Mouse (Mus musculus): ENCODE data around the gene Pa2g4. TPM values are rescaled to one million over a fixed set of nuclear protein-coding genes. Genes with fewer than 3 reads are reported as not detected.
"Not testable (repeated sequence)": the region's sequence is repeated elsewhere in the genome, so short reads cannot be mapped to it uniquely, and the experiment has no call there.

Gene Pa2g4
- 10 to 100 TPM; 32.8 to 39.0 TPM for total RNA-seq (2021)
- long read RNA-seq, experiment 1, transcript Pa2g4-201 (12 exons, 2,432 nt) = major isoform, 23 of 26 reads
- long read RNA-seq, experiment 1, partial matches to known transcripts = 1 of 26 reads
- long read RNA-seq, experiment 1, other reads (novel, unspliced or antisense) = 2 of 26 reads
- long read RNA-seq, experiment 2, transcript Pa2g4-201 (12 exons, 2,432 nt) = major isoform, 26 of 30 reads
- long read RNA-seq, experiment 2, partial matches to known transcripts = 3 of 30 reads
- long read RNA-seq, experiment 2, other reads (novel, unspliced or antisense) = 1 of 30 reads

DNA sequence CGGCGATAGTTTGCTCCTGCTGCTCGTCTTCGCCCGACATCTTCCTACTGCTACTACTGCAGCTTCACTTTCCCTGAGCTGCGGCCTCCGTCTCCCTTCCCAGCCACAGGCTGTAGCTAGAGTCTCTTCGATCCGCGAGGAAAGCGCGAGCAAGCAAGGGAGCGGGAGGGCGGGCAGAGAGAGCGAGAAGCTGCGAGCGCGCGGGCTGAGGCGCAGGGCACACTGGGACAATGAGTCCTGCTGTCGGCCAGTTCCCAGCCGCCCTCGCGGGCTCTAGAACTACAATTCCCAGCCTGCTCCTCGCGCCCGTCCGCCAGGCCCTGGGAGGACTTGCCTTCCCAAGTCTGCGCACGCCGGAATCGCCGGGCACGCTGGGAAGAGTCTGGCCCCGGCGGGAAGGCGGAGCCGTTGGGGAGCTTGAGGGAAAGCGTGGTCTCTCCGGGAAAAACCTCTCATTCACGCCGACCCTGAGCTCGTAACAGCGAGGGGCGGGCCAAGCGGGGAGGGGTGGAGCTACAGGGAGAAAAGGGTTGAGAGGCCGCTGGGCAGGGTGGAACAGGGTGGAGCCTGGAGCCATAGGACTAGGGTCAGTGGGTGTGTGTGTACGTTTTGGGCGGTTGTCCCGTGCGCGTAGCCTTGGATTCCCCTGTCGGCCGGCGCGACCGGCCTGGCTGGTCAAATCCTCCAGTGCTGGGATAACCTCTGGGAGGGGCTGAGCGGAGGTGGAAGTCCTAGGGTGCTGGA, at the start of gene Pa2g4:
Gene Pa2g4 (minus strand): TSS at position 200 of the 744 bp plus-strand sequence.
- DNase-seq = peak; percentile 95 to 96
- intact Hi-C loops (cut with DNase I) = loop anchor here (5.0 kb wide), 1 partner anchor 46 kb away; no protein-coding TSS in a partner anchor

DNA sequence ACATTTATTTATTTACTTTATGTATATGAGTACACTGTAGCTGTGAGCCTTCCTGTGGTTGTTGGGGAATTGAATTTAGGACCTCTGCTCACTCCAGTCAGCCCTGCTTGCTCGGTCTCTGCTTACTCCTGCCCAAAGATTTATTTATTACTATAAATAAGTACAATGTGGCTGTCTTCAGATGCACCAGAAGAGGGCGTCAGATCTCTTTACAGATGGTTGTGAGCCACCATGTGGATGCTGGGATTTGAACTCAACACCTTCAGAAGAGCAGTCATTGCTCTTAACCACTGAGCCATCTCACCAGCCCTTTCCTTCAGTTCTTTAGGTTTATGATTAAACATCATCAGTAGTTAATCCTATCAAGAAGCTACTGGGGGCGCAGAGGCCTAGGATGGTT, 49.1 kb upstream of the Pa2g4 start:
- intact Hi-C loops (cut with DNase I) = loop anchor here (5.0 kb wide), 1 partner anchor 48 kb away; the partner anchor contains the start of gene Pa2g4
- no peak for DNase-seq

DNA sequence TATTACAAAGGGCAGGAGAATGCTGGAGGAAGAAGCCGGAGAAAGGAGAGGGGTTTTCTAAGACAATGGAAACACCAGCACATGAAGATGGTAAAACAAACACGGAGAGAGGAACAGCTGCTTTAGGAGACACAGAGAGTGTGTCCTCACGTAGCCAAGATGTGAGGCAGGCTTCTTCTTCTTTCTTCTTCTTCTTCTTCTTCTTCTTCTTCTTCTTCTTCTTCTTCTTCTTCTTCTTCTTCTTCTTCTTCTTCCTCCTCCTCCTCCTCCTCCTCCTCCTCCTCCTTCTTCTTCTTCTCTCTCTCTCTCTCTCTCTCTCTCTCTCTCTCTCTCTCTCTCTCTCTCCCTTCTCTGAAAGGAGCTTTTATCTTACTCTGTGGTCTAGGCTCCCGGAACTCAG, 48.0 kb upstream of the Pa2g4 start:
- DNase-seq = not testable (repeated sequence)
- intact Hi-C loops (cut with DNase I) = loop anchor here (5.0 kb wide), 1 partner anchor 47 kb away; the partner anchor contains the start of gene Pa2g4

DNA sequence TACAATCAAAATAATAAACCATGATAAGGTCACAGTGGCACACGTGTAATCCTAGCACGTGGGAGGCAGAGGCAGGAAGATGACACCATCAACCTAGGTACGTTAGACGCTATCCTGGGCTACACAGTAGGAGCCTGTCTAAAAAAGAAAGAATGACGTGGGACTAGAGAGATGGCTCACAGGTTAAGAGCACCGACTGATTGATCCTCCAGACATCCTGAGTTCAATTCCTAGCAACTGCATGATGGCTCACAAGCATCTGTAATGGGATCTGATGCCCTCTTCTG, 47.3 kb upstream of the Pa2g4 start:
- no peak for DNase-seq
- intact Hi-C loops (cut with DNase I) = loop anchor here (5.0 kb wide), 1 partner anchor 46 kb away; the partner anchor contains the start of gene Pa2g4

DNA sequence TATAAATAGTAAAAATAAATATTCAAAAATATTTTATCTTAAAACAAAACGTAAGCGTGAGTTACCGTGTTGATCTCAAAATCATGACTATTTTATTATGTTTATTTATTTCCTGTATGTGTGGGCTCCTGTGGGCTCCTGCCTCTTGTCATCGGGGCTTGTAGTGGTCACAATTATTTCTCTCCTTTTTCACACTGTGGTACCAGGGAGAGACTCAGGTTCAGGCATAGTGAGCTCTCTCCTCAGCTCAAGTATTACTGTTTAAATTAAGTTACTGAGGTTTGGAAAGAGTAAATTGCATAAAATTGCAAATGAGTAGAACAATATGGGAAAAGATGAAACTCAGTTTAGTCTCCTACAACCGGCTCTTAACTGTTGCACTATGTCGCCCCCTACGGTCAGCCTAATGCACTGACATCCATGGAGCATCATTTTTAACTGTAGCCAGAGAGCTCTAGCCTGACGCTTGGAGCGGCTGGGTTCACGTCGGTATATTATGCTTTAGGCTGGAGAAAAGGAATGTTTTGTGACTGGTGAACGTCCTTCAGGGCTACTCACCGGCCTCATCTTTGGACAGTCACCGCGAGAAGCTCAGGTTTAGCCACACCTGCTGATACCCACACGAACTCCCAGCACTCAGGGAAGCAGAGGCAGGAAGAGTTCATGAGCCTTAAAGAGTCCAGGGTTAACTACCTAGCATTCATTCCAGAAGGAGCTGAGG, 46.8 kb upstream of the Pa2g4 start:
- intact Hi-C loops (cut with DNase I) = loop anchor here (5.0 kb wide), 1 partner anchor 45 kb away; the partner anchor contains the start of gene Pa2g4
- DNase-seq = peak; percentile 55 to 60

DNA sequence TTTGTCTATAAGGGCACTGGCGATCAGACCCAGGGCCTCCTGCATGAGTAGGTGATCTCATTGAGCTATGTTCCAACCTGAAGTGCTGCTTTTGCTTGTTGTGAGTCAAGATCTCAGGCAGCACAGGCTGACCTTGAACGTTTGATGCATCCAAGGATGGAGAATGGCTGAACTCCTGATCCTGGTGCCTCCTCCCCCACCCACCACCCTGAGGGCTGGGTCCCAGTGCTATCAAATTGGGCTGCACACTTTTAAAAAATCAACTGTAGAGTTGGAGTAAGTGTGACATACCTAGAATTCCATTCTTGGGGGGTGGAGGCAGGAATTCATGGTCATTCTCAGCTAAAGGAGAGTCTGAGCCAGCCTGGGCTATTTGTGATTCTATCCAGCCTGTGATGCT, 40.7 kb upstream of the Pa2g4 start:
- DNase-seq = no peak
- intact Hi-C loops (cut with DNase I) = no loop called here

DNA sequence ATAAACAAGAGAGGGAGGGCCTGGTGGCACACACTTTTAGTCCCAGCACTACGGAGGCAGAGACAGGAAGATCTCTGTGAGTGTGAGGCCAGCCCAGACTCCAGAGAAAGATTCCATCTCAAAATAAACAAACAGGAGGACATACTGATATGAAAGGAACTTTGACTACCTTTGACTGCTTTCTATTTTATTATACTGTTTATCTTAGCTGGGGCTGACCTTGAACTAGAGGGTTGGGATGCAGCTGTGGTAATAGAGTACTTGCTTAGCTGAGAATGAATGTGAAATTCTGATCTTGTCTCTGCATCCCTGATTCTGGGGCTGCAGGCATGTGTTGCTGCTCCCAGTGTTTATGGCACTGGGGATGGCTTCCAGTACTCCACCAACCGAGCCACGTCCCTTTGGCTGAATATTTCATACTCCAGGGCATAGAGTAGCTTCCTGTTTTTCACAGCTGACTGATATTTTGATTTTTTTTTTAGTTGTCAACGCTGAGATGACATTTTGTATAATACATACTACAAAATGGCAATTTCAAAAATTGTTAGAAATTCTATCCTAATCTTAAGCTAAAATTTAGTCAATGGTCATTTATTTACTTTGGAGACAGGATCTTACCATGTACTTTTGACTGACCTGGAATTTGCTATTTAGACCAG, 36.8 kb upstream of the Pa2g4 start:
- no peak for DNase-seq
- intact Hi-C loops (cut with DNase I) = no loop called here

DNA sequence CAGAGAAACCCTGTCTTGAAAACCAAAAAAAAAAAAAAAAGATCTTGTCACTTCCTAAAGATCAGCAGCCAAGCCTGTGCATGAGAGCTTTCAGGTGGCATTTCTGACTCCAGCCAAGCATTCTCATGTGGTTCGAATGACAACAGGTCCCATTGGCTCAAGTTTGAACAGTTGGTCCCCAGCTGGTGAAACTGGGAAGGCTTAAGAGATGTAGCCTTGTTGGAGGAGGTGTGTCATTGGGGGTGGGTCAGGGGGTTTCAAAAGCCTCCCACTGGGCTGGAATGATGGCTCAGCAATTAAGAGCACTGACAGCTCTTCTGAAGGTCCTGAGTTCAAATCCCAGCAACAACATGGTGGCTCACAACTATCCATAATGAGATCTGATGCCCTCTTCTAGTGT, 35.7 kb upstream of the Pa2g4 start:
- intact Hi-C loops (cut with DNase I) = no loop called here
- DNase-seq = no peak

DNA sequence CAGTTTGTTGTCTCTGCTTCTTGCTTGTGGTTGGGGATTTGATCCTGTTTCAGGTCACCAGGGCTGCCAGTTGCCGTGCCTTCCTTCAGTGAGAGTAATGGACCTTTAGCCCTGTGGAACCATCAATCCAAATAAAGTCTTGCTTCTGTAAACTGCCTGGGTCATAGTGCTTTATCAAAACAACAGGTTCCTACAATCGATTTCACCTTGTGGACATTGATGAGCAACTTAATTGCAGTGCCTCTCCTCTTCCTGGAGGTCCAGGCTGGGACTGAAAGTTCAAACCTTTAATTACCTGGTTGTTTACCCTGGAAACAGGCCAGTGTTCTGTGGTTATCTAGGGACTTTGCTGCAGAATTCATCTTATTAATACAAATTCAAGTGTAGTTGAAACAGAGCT, 32.7 kb upstream of the Pa2g4 start:
- intact Hi-C loops (cut with DNase I) = no loop called here
- no peak for DNase-seq

DNA sequence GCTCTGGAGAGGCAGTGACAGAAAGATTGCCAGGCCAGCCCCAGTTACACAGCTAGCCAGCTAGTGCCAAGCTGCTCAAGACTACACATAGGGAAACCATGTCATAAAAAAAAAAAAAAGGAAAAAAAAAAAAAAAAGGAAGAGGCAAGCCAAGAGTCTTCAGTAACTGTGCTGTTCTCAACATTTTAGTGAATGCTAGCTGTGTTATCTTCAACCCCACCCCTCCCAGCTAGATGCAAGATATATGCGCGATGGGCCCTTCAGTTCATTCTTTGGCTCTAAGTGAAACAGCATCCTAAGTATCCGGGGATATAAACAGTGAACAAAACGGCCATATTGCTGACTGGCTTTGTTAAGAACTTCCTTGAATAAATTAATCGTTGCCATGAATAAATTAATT, 27.0 kb upstream of the Pa2g4 start:
- intact Hi-C loops (cut with DNase I) = no loop called here
- DNase-seq = no peak

DNA sequence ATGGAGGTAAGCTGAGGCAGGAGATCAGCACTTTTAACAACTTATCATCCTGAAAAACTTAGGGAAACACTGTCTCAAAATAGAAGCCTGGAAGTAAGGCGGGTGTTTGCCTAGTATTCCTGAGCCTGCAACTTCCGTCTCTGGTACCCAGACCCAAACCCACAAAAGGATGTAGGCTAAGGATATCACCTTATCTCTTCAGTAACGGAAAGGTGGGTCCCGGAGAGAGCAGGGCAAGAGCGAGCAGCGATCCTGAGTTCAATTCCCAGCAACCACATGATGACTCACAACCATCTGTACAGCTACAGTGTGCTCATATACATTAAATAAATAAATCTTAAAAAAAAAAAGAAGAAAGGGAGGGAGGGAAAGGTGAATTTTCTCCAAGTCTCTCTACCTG, 25.6 kb upstream of the Pa2g4 start:
- intact Hi-C loops (cut with DNase I) = no loop called here

DNA sequence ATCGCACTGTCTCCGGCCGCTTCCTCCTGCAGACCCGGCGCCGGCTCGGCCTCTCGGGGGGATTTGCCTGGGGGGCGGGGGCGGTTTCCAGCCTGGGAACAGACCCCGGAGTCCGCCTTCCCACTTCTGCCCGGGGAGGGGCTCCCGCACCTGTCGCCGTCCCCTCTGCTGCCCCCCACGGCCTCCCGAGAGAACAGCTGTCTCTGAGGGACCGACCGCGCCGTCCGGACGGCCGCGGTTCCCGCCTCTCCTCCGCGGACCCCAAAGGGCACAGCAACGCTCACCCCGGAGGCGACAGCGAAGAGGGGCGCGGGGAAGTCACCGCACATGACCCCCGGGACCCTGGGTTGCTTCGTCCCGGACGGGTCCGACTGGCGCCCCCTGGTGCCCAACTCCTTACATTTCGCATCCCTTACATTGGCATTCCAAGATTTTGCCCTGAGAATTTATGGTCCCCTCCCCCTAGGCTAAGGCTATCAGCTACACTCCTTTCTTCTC, 24.5 kb upstream of the Pa2g4 start:
- DNase-seq = peak; percentile 28 to 39
- intact Hi-C loops (cut with DNase I) = no loop called here

More for the DNA sequence above, 25.6 kb upstream of the Pa2g4 start:
- no peak for DNase-seq

DNA sequence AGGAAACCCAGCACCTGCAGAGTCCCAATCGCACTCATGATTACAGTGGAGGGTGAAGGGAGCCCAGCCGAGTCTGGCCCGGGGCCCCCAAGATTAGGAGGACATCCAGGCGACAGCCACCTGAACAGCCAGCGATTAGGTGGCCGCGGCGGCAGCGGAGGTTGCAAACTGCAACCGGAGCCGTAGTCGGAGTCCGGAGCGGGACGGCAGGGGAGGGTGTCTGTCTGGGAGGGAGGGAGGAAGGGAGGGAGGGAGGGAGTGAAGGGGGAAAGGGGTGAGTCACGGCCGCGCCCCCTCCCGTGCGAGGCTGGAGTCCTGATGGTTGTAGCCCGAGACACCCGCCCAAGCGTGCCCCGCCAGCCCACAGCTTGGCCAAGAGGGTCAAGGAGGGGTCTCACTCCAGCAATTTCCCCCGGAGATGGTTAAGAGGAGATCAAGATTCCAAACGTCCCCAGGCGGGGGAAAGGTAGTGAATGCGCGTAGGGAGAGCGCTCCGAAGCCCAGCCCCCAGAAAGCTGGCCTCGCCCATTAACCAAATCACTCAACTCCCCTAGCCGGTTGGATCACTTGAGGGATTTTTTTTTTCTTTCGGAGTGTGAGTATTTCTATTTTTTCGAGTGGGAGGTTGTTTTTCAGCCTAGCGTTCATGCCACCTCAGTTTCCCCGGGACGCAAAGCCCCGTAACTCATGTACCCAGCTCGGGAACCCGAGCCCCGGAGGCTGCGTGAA, 23.8 kb upstream of the Pa2g4 start, which contains the start of gene Erbb3:
Gene Erbb3 (minus strand): TSS at position 189 of the 729 bp plus-strand sequence.
- intact Hi-C loops (cut with DNase I) = no loop called here
- no peak for DNase-seq

DNA sequence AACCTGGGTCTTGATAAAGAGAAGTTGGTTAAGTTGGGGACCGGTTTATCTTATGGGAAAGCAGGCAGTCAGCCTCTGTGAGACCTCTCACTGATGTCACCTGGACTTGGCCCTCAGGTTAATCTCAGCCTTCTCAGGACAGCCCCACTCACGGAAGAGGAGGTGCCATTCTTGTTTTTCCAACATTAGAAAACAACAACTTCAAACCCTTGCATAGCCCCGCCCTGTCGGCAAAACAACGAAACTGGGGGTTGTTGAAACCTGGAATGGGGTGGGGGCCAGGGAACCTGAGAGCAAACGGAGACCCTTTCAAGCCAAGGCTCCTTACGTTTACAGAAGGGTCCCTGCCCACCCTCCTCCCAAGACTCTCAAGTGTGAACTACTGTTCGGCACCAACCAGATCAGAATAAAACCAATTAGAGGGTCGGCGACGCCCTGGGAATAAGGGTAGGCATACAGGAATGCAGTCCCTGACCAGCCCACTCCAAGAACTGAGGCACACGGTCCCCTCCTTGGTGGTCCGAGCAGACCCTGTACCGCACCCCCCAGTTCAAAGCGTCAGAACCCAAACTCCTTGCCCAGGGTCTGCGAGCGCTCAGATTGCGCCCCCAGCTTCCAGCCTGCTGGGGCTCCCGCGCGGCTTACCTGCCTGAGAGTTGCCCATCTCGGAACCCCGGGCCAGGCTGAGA, 23.1 kb upstream of the Pa2g4 start:
- intact Hi-C loops (cut with DNase I) = no loop called here
- no peak for DNase-seq

DNA sequence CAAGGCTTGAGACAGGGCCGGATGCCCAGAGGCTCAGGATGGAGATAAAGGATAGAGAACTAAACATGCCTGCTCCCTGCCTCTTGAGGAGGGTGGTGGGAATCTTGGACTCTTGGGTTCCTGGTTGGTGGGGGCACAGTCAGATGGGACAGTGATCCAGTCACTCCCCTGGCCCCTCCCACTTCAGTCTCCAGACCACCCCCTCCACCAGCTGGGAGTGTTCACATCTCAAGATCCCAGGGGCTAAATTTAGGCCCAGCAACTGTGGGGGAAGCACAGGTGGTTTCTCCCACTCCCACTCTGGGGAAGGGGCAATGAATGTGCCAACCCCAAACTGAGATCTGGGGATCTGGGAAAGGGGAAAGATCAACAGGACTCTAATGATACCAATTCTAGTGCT, 22.3 kb upstream of the Pa2g4 start:
- intact Hi-C loops (cut with DNase I) = no loop called here
- no peak for DNase-seq

DNA sequence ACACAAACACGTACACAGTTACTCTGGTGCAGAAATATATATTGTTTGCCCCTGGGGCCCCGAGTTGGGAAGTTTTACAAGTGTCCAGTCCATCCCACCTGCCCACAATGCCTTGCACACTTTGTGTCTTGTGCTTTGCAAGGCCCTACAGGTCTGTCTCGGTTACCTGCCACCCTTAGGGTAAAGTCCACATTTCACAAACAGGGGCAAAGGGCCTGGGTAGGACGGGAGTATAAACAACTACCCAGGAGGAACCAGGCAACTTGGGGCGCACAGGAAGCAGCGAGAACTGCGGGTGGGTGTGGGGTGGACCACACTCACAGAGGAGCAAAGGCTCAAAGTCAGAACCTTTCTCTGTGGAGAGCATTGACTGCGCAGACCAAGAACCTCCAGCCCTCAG, 21.9 kb upstream of the Pa2g4 start:
- intact Hi-C loops (cut with DNase I) = no loop called here
- no peak for DNase-seq

DNA sequence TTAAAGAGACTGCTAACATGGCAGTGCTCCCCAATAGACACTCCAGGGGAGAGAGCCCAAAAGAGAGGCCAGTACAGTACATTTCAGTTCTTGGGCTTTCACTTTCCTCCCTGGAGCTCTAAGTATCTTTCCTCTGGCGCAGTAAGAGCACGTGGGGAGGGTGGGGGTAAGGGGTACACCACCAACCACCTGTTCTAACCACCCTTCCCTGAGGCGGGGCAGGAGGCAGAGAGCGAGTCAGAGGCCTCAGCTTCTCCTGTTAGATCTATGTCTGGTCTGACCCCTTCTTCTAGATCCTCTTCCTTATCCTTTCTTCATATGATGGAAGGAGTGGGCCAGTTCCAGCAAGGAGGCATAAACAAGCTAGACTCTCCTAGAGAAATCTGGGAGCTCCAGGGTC, 21.3 kb upstream of the Pa2g4 start:
- intact Hi-C loops (cut with DNase I) = no loop called here
- DNase-seq = no peak

DNA sequence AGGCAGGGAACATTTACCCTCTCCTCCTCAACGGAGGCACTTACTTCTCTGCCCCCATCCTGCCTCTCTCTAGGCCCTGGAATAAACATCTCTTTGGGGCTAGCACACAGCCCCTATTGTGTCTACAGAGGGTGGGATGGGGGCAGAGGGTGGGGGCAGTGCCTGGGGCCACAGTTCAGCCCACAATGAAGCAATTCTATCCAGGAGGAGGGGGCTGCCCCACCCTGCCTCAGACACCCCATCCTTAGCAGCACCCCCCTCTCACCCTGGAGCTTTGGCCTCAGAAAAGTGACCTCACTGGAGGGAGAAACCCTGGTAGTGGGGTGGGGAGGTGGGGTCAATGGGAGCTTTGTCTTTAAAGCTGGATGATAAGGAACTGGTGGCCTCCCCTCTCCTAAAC, 20.8 kb upstream of the Pa2g4 start:
- intact Hi-C loops (cut with DNase I) = no loop called here
- DNase-seq = no peak

DNA sequence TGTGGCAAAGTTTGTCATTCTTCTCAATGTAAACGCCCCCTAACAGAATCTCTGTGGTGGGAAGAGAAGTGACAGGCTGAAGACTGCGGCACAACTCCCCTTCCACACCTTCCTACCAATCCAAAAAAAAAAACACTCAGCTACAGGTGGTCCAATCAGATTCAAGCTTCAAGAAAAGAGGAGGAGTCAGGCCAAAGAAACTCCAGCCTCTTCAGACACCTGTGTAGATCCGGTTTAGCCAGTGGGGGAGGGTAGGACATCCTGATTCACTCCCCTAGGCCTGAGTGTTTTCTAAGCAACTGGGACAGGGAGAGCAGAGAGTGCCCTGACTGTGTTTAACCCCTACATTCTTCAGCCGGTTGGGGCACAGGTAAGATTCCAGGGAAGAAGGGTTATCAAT, 18.6 kb upstream of the Pa2g4 start:
- DNase-seq = no peak
- intact Hi-C loops (cut with DNase I) = no loop called here

All from gastrocnemius, postnatal 36 days (tissue).